Mouse (Mus musculus) forebrain, embryonic 11.5 days (tissue): ENCODE measurements around the gene Wdr18. TPM values are rescaled to one million over a fixed set of nuclear protein-coding genes. Genes with fewer than 3 reads are reported as not detected.
A peak's percentile ranks its signal among the peaks of the same experiment; 100 is the strongest.

Experiments
- ATAC-seq: fragments of 200-750 bp; cut with Nextera tagmentation; replicated peaks from 2 replicates; pipeline ENCODE4 v1.8.0; 2017; ENCODE audit warnings: moderate TSS enrichment; ENCODE audit not compliant: low FRiP score
- DNase-seq: peaks from one replicate; pipeline ENCODE4 v3.0.0-alpha.2; 2017; ENCODE audit warnings: low spot score
- H3K27ac ChIP-seq: fragments of 300-500 bp; sonication (generic); 2 replicates; pipeline ENCODE4 v1.5.1; 2014; ENCODE audit warnings: low read depth, low read length
- H3K27me3 ChIP-seq: fragments of 300-500 bp; sonication (generic); 2 replicates; pipeline ENCODE4 v1.6.1; 2014; ENCODE audit warnings: mild to moderate bottlenecking, low read length, mixed read lengths; ENCODE audit not compliant: control insufficient read depth, insufficient read depth
- H3K36me3 ChIP-seq: fragments of 300-500 bp; sonication (generic); 2 replicates; pipeline ENCODE4 v1.6.1; 2014; ENCODE audit warnings: mild to moderate bottlenecking, low read length, moderate library complexity, mixed read lengths; ENCODE audit not compliant: control insufficient read depth, insufficient read depth
- H3K4me1 ChIP-seq: fragments of 300-500 bp; sonication (generic); replicated peaks from 2 replicates; pipeline ENCODE4 v1.6.1; 2014; ENCODE audit warnings: low read length, mixed read lengths; ENCODE audit not compliant: control insufficient read depth, insufficient read depth
- H3K4me2 ChIP-seq: fragments of 300-500 bp; sonication (generic); 2 replicates; pipeline ENCODE4 v1.6.1; 2014; ENCODE audit warnings: low read depth, mild to moderate bottlenecking, low read length, moderate library complexity, mixed read lengths; ENCODE audit not compliant: severe bottlenecking
- H3K4me3 ChIP-seq: fragments of 300-500 bp; sonication (generic); 2 replicates; pipeline ENCODE4 v1.5.1; 2014; ENCODE audit warnings: low read depth, low read length
- H3K9ac ChIP-seq: fragments of 300-500 bp; sonication (generic); 2 replicates; pipeline ENCODE4 v1.6.1; 2014; ENCODE audit warnings: low read length
- H3K9me3 ChIP-seq: fragments of 300-500 bp; sonication (generic); 2 replicates; pipeline ENCODE4 v1.6.1; 2016; ENCODE audit warnings: low read length, mixed read lengths; ENCODE audit not compliant: control insufficient read depth
- WGBS: fragments of 180-500 bp; shearing (Covaris S2); extraction: QIAGEN DNeasy Blood & Tissue Kit; methylation state at CpG from one replicate; pipeline ENCODE4 v1.1.7; 2014; 5-methylcytosine and 5-hydroxymethylcytosine counted together
- polyA plus RNA-seq: library from polyadenylated mRNA; unstranded; fragments of >200 nt; fragmentation: Nextera tagmentation; extraction: Ambion mirVana; gene quantifications from 2 replicates; pipeline ENCODE4 v1.2.1, GENCODE M21; 2014

Wdr18 gene
- polyA plus RNA-seq, 1 experiment from 2014 or later = 111 TPM

DNA sequence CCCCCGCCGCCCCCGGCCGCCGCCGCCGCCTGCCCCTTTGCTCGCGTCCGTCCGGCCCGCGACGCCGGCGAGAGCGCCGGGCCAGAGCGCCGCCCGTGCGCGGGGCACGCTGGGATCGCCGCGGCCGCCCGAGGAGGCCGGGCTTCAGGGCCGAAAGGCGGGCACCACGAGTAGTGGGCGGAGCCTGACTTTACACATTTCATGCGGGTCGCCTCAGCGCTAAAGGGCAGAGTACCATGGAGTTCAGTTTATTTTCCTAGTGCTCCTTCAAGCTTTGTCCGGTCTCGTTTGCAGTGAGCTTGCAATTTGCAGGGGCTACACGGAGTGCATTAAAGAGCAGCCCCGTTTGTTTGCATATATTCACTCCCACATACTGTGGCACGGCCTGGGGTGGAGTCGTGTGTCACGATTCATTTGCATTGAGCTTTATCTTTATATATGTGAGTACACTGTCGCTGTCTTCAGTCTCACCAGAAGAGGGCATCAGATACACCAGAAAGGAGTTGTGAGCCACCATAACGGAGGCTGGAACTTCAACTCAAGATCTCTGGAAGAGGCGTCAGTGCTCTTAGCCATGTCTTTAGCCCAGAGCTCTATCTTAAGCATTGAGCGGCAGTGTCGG lies 24.4 kb downstream of the Wdr18 start, which contains the start of gene Tmem259:
Tmem259 (minus strand) TSS at position 136 of the 622 bp plus-strand sequence.
- H3K4me2 ChIP-seq = peak within 1 kb of the TSS; percentile 74
- no peaks in the 10 kb centered on the region; the same call in 1 of the 2 replicates for H3K36me3 ChIP-seq
- H3K27ac ChIP-seq = peak within 1 kb of the TSS; percentile 91
- peak within 1 kb of the TSS; percentile 91 for H3K4me3 ChIP-seq
- DNase-seq (peak; percentile 91), ATAC-seq (peak; percentile 77)
- under 1% methylated on average over 41 of the region's 49 CpGs for WGBS
- H3K9ac ChIP-seq = peak within 1 kb of the TSS; percentile 86
- peaks cover 21% of the 10 kb centered on the region for H3K4me1 ChIP-seq
- no peaks in the 10 kb centered on the region for H3K9me3 ChIP-seq
- peaks cover 23% of the 10 kb centered on the region for H3K27me3 ChIP-seq

- peak overlapping the region; percentile 91 for H3K4me3 ChIP-seq
- peak; percentile 94 for ATAC-seq
- H3K27ac ChIP-seq = peak overlapping the region; percentile 91
- H3K4me2 ChIP-seq = peak overlapping the region; percentile 74
- peaks cover 28% of the 10 kb centered on the region for H3K27me3 ChIP-seq
- H3K4me1 ChIP-seq = peaks cover 21% of the 10 kb centered on the region
- under 1% methylated on average over 22 of the region's 22 CpGs for WGBS
- peak; percentile 95 for DNase-seq
- no peaks in the 10 kb centered on the region for H3K9me3 ChIP-seq
- H3K36me3 ChIP-seq = no peaks in the 10 kb centered on the region
- H3K9ac ChIP-seq = peak overlapping the region; percentile 86
Observed at GRCm38 (mm10) chr10:79984871-79985270, 24.9 kb downstream of the Wdr18 start.

- peak; percentile 75 for DNase-seq
- H3K36me3 ChIP-seq = no peaks in the 10 kb centered on the region
- no peaks in the 10 kb centered on the region for H3K9me3 ChIP-seq
- H3K4me3 ChIP-seq = peak overlapping the region; percentile 91
- peak overlapping the region; percentile 91 for H3K27ac ChIP-seq
- peak overlapping the region; percentile 74 for H3K4me2 ChIP-seq
- H3K9ac ChIP-seq = peak overlapping the region; percentile 57
- 4% methylated on average over 35 of the region's 35 CpGs for WGBS
- ATAC-seq = no peak
- peaks cover 21% of the 10 kb centered on the region for H3K4me1 ChIP-seq
- peaks cover 30% of the 10 kb centered on the region for H3K27me3 ChIP-seq
Observed at GRCm38 (mm10) chr10:79985334-79986231, 25.6 kb downstream of the Wdr18 start.

DNA sequence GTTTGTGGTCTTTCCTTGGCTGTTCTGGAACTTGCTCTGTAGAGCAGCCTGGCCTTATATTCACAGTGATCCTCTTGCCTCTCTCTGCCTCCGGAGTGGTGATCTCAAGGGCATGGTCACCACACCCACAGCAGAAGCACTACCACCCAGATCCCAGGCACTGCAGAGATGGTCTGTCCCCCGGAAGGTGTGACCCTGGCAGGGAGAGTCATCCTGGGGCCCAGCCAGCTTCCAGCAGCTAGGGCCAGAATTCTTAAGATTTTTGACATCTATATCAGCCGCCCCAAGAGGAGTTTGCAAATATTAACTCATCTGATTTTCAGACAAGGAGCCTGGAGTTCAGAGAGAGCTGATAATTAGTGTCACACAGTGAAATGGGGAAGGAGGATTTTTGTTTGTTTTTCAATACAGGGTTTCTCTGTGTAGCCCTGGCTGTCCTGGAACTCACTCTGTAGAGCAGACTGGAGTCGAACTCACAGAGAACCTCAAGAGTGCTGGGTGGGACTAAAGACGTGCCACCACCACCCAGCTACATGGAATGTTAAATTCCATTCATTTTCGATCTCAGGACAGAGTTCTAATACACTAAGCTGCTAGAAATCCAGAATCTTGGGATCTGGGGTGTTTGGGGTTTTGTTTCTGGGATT lies 26.4 kb downstream of the Wdr18 start:
- H3K27me3 ChIP-seq = peaks cover 30% of the 10 kb centered on the region
- DNase-seq = no peak
- 50% methylated on average over 6 of the region's 6 CpGs for WGBS
- peaks cover under 1% of the 10 kb centered on the region; the same call in 1 of the 2 replicates for H3K9me3 ChIP-seq
- H3K4me1 ChIP-seq = peaks cover 21% of the 10 kb centered on the region
- H3K4me3 ChIP-seq = peak overlapping the region; percentile 91
- peak overlapping the region; percentile 74; the same call in 1 of the 2 replicates for H3K4me2 ChIP-seq
- no peaks in the 10 kb centered on the region for H3K36me3 ChIP-seq
- 0 out of 2 replicates have a peak overlapping the region, but pooled peaks have one; percentile 91 for H3K27ac ChIP-seq
- H3K9ac ChIP-seq = peak overlapping the region; percentile 57
- no peak for ATAC-seq

GRCm38 (mm10) chr10:79986963-79987362 lies 27.0 kb downstream of the Wdr18 start:
- DNase-seq (peak; percentile 93), ATAC-seq (no peak)
- Histone ChIP-seq H3K9me3 (peaks cover 4% of the 10 kb centered on the region; the same call in 1 of the 2 replicates), H3K4me1 (peaks cover 21% of the 10 kb centered on the region), H3K36me3 (no peaks in the 10 kb centered on the region), H3K4me3 (no peak overlapping the region), H3K9ac (no peak overlapping the region; the same call in 1 of the 2 replicates), H3K27ac (no peak overlapping the region), H3K4me2 (0 out of 2 replicates have a peak overlapping the region, but pooled peaks have one; percentile 12), H3K27me3 (peaks cover 30% of the 10 kb centered on the region)
- WGBS = 6% methylated on average over 11 of the region's 11 CpGs

- H3K27ac ChIP-seq = no peak overlapping the region
- peak overlapping the region; percentile 47 for H3K9ac ChIP-seq
- H3K4me1 ChIP-seq = peaks cover 15% of the 10 kb centered on the region
- 10% methylated on average over 27 of the region's 27 CpGs for WGBS
- peaks cover 4% of the 10 kb centered on the region; the same call in 1 of the 2 replicates for H3K9me3 ChIP-seq
- peak overlapping the region; percentile 39 for H3K4me3 ChIP-seq
- no peak for ATAC-seq
- DNase-seq = no peak
- peaks cover 30% of the 10 kb centered on the region for H3K27me3 ChIP-seq
- H3K4me2 ChIP-seq = peak overlapping the region; percentile 51
- H3K36me3 ChIP-seq = no peaks in the 10 kb centered on the region
Observed at GRCm38 (mm10) chr10:79987771-79988505, 28.0 kb downstream of the Wdr18 start.

GRCm38 (mm10) chr10:79988506-79989271 lies 28.7 kb downstream of the Wdr18 start, which contains the start of gene Cnn2:
Gene Cnn2, plus strand, starts transcription at chr10:79988584.
- H3K4me2 ChIP-seq = peak within 1 kb of the TSS; percentile 51
- peak within 1 kb of the TSS; percentile 47 for H3K9ac ChIP-seq
- no peak for ATAC-seq
- WGBS = 1% methylated on average over 59 of the region's 59 CpGs
- peaks cover 4% of the 10 kb centered on the region; the same call in 1 of the 2 replicates for H3K9me3 ChIP-seq
- peaks cover 30% of the 10 kb centered on the region for H3K27me3 ChIP-seq
- H3K36me3 ChIP-seq = no peaks in the 10 kb centered on the region
- peak within 1 kb of the TSS; percentile 39 for H3K4me3 ChIP-seq
- DNase-seq = peak; percentile 74
- no peak within 1 kb of the TSS; the same call in 1 of the 2 replicates for H3K27ac ChIP-seq
- H3K4me1 ChIP-seq = peaks cover 8% of the 10 kb centered on the region; the same call in 1 of the 2 replicates
